Mouse (Mus musculus) myocyte (in vitro differentiated cells): ENCODE results near the gene Prss29. TPM values are rescaled to one million over a fixed set of nuclear protein-coding genes. Genes with fewer than 3 reads are reported as not detected.

Source experiments
- H3K27me3 ChIP-seq: one replicate; pipeline ENCODE4 v1.6.1; 2011; ENCODE audit not compliant: control insufficient read depth, insufficient read depth, insufficient read length
- H3K36me3 ChIP-seq: one replicate; pipeline ENCODE4 v1.6.1; 2011; ENCODE audit not compliant: control insufficient read depth, insufficient read depth
- H3K4me2 ChIP-seq: one replicate; pipeline ENCODE4 v1.6.1; 2011; ENCODE audit warnings: low read depth, control low read depth
- H3K4me3 ChIP-seq: one replicate; pipeline ENCODE4 v1.5.1; 2011; ENCODE audit warnings: mild to moderate bottlenecking, control low read depth, moderate library complexity
- H3K79me2 ChIP-seq: one replicate; pipeline ENCODE4 v1.6.1; 2011; ENCODE audit not compliant: control insufficient read depth, insufficient read depth
- H3ac ChIP-seq: one replicate; pipeline ENCODE4 v1.6.1; 2011; ENCODE audit not compliant: control insufficient read depth, insufficient read length
- CEBPB ChIP-seq: IDR thresholded peaks from 2 replicates; pipeline ENCODE4 v1.6.1; 2011; ENCODE audit warnings: mild to moderate bottlenecking, moderate library complexity; ENCODE audit not compliant: poor library complexity, insufficient read depth, severe bottlenecking
- E2F4 ChIP-seq: IDR thresholded peaks from one replicate; pipeline ENCODE4 v1.6.1; 2011; ENCODE audit warnings: mild to moderate bottlenecking, control low read depth, moderate library complexity; ENCODE audit not compliant: insufficient read depth
- MAX ChIP-seq: IDR thresholded peaks from one replicate; pipeline ENCODE4 v1.6.1; 2011; ENCODE audit warnings: low read depth, mild to moderate bottlenecking, control low read depth
- MYOD1 ChIP-seq, 3 experiments: IDR thresholded peaks; one replicate each; pipeline ENCODE4 v1.6.1; 2011; ENCODE audit warnings: control low read depth in 2 of 3, low read depth in 2 of 3, mild to moderate bottlenecking in 2 of 3, moderate library complexity in 1 of 3; ENCODE audit not compliant: insufficient read length in 2 of 3, control insufficient read depth in 1 of 3
- MYOG ChIP-seq, 3 experiments: IDR thresholded peaks; one replicate each; pipeline ENCODE4 v1.6.1; 2011; ENCODE audit warnings: control low read depth in 2 of 3, low read depth in 2 of 3, mild to moderate bottlenecking in 2 of 3; ENCODE audit not compliant: insufficient read length in 2 of 3, control insufficient read depth in 1 of 3, insufficient read depth in 1 of 3
- POLR2A ChIP-seq: IDR thresholded peaks from one replicate; pipeline ENCODE4 v1.6.1; 2011; ENCODE audit warnings: low read depth, mild to moderate bottlenecking, control low read depth, moderate library complexity; ENCODE audit not compliant: insufficient read length
- POLR2AphosphoS2 ChIP-seq: IDR thresholded peaks from one replicate; pipeline ENCODE4 v1.6.1; 2011; ENCODE audit warnings: low read depth, control low read depth; ENCODE audit not compliant: insufficient read length
- REST ChIP-seq: IDR thresholded peaks from one replicate; pipeline ENCODE4 v1.6.1; 2011; ENCODE audit warnings: mild to moderate bottlenecking, control low read depth, moderate library complexity; ENCODE audit not compliant: insufficient read depth, insufficient read length
- SRF ChIP-seq: IDR thresholded peaks from one replicate; pipeline ENCODE4 v1.6.1; 2011; ENCODE audit warnings: low read depth; ENCODE audit not compliant: control insufficient read depth, insufficient read length
- TCF12 ChIP-seq: IDR thresholded peaks from one replicate; pipeline ENCODE4 v1.6.1; 2011; ENCODE audit warnings: mild to moderate bottlenecking, control low read depth; ENCODE audit not compliant: poor library complexity, insufficient read depth, severe bottlenecking
- TCF3 ChIP-seq: IDR thresholded peaks from one replicate; pipeline ENCODE4 v1.6.1; 2011; ENCODE audit warnings: low read depth, control low read depth; ENCODE audit not compliant: insufficient read length
- USF1 ChIP-seq: IDR thresholded peaks from one replicate; pipeline ENCODE4 v1.6.1; 2011; ENCODE audit warnings: low read depth, mild to moderate bottlenecking, control low read depth, moderate library complexity
- polyA plus RNA-seq: library from polyadenylated mRNA; unstranded; fragments of >200 nt; fragmentation: generic; extraction: Trizol; gene quantifications from one replicate; pipeline ENCODE4 v1.2.1, GENCODE M21; 2012; ENCODE audit warnings: missing spikeins

Prss29 gene
- polyA plus RNA-seq, 1 experiment: not detected

- Histone ChIP-seq H3K4me3 (no peak within 1 kb of the TSS), H3K36me3 (no peaks in the 10 kb centered on the region), H3K4me2 (no peak within 1 kb of the TSS), H3ac (no peak within 1 kb of the TSS), H3K27me3 (peaks cover 39% of the 10 kb centered on the region), H3K79me2 (no peaks in the 10 kb centered on the region)
- TF ChIP-seq E2F4 (no peak), SRF (no peak), MAX (no peak), USF1 (no peak), TCF12 (no peak), POLR2AphosphoS2 (no peak), REST (no peak), POLR2A (no peak), TCF3 (no peak), CEBPB (no peak), MYOD1 (IDR thresholded peaks at IDR 0.05; ENCODE audit: control insufficient read depth in 1 of 3, insufficient read length in 2 of 3, low read depth in 2 of 3) (no peak), MYOG (IDR thresholded peaks at IDR 0.05; ENCODE audit: control insufficient read depth in 1 of 3, insufficient read depth in 1 of 3, insufficient read length in 2 of 3, low read depth in 2 of 3) (no peak)
These were observed 10.1 kb upstream of the Prss29 start, which contains the start of gene Prss28 for GRCm38 (mm10) chr17:25308346-25308745. TSS of gene Prss28 (plus strand) at chr17:25308646.

GRCm38 (mm10) chr17:25320819-25321218 is 2.4 kb downstream of the Prss29 start:
- Histone ChIP-seq H3K4me3 (no peak overlapping the region), H3K4me2 (no peak overlapping the region), H3K27me3 (peaks cover 48% of the 10 kb centered on the region), H3K79me2 (no peaks in the 10 kb centered on the region), H3K36me3 (no peaks in the 10 kb centered on the region), H3ac (no peak overlapping the region)
- TF ChIP-seq E2F4: no peak
- TF ChIP-seq MYOG (IDR thresholded peaks at IDR 0.05; ENCODE audit: control insufficient read depth in 1 of 3, insufficient read depth in 1 of 3, insufficient read length in 2 of 3, low read depth in 2 of 3): no peak

GRCm38 (mm10) chr17:25322930-25323329 is 4.5 kb downstream of the Prss29 start:
- no peak overlapping the region for H3K4me3 ChIP-seq
- no peak overlapping the region for H3K4me2 ChIP-seq
- H3K27me3 ChIP-seq: peaks cover 56% of the 10 kb centered on the region
- H3K79me2 ChIP-seq: no peaks in the 10 kb centered on the region
- no peak overlapping the region for H3ac ChIP-seq
- no peaks in the 10 kb centered on the region for H3K36me3 ChIP-seq
- no peak for TF ChIP-seq E2F4
- no peak for TF ChIP-seq POLR2AphosphoS2
- TF ChIP-seq USF1: no peak
- no peak for TF ChIP-seq POLR2A
- no peak for TF ChIP-seq MYOD1 (IDR thresholded peaks at IDR 0.05; ENCODE audit: control insufficient read depth in 1 of 3, insufficient read length in 2 of 3, low read depth in 2 of 3)
- no peak for TF ChIP-seq MYOG (IDR thresholded peaks at IDR 0.05; ENCODE audit: control insufficient read depth in 1 of 3, insufficient read depth in 1 of 3, insufficient read length in 2 of 3, low read depth in 2 of 3)
- TF ChIP-seq TCF12: no peak
- no peak for TF ChIP-seq MAX
- TF ChIP-seq CEBPB: no peak
- TF ChIP-seq SRF: no peak
- TF ChIP-seq TCF3: no peak
- no peak for TF ChIP-seq REST

- no peak overlapping the region for H3K4me2 ChIP-seq
- H3K4me3 ChIP-seq: no peak overlapping the region
- H3K36me3 ChIP-seq: no peaks in the 10 kb centered on the region
- TF ChIP-seq TCF12 (no peak), POLR2AphosphoS2 (no peak), MAX (no peak), USF1 (no peak), TCF3 (no peak), POLR2A (no peak), E2F4 (no peak), MYOD1 (IDR thresholded peaks at IDR 0.05; ENCODE audit: control insufficient read depth in 1 of 3, insufficient read length in 2 of 3, low read depth in 2 of 3) (no peak), CEBPB (no peak), SRF (no peak), MYOG (IDR thresholded peaks at IDR 0.05; ENCODE audit: control insufficient read depth in 1 of 3, insufficient read depth in 1 of 3, insufficient read length in 2 of 3, low read depth in 2 of 3) (no peak), REST (no peak)
- H3K27me3 ChIP-seq: peaks cover 52% of the 10 kb centered on the region
- H3K79me2 ChIP-seq: no peaks in the 10 kb centered on the region
- H3ac ChIP-seq: no peak overlapping the region
These were observed 13.9 kb downstream of the Prss29 start for GRCm38 (mm10) chr17:25332321-25332720.

GRCm38 (mm10) chr17:25333943-25334342 is 15.5 kb downstream of the Prss29 start:
- no peaks in the 10 kb centered on the region for H3K36me3 ChIP-seq
- H3K27me3 ChIP-seq: peaks cover 41% of the 10 kb centered on the region
- no peak overlapping the region for H3ac ChIP-seq
- TF ChIP-seq MAX: no peak
- TF ChIP-seq TCF3: no peak
- TF ChIP-seq CEBPB: no peak
- no peak for TF ChIP-seq TCF12
- no peak for TF ChIP-seq MYOD1 (IDR thresholded peaks at IDR 0.05; ENCODE audit: control insufficient read depth in 1 of 3, insufficient read length in 2 of 3, low read depth in 2 of 3)
- no peak for TF ChIP-seq E2F4
- TF ChIP-seq POLR2A: no peak
- no peak for TF ChIP-seq REST
- no peak for TF ChIP-seq MYOG (IDR thresholded peaks at IDR 0.05; ENCODE audit: control insufficient read depth in 1 of 3, insufficient read depth in 1 of 3, insufficient read length in 2 of 3, low read depth in 2 of 3)
- TF ChIP-seq SRF: no peak
- TF ChIP-seq USF1: no peak
- no peak for TF ChIP-seq POLR2AphosphoS2
- H3K4me3 ChIP-seq: no peak overlapping the region
- no peak overlapping the region for H3K4me2 ChIP-seq
- no peaks in the 10 kb centered on the region for H3K79me2 ChIP-seq
